Mouse (Mus musculus): ENCODE data around the gene Shld2.

Gene Shld2

DNA sequence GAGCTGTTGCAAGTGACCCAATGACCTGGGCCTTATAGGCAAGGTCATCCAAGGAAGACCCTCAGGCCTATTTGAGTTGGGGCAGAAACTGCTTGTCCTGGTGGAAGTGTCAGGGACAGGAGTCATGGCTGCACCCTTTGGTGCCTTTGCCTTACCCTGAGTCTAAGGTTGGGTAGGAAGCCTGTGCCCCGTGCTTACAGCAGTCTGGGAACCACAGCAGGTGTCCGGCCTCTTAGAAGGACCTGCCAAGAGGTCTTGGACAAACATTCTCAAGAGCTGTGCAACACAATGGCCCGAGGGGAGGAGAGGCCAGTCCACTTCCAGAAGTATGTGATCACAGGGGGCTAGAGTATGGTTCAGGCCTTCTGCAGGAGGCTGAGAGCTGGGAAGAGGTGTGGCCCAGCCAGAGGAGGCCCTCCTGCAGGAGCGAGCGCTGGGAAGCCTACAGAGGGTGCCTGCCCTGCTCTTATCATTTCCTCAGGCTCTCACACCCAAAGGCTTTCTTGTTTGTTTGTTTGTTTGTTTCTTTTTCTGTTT lies 86.9 kb downstream of the Shld2 start:
- in situ Hi-C loops (cut with MseI, MboI), result no loop called here

- in situ Hi-C loops (cut with MseI, MboI), result no loop called here
Measured at GRCm38 (mm10) chr14:34221416-34222077, 88.7 kb downstream of the Shld2 start.

DNA sequence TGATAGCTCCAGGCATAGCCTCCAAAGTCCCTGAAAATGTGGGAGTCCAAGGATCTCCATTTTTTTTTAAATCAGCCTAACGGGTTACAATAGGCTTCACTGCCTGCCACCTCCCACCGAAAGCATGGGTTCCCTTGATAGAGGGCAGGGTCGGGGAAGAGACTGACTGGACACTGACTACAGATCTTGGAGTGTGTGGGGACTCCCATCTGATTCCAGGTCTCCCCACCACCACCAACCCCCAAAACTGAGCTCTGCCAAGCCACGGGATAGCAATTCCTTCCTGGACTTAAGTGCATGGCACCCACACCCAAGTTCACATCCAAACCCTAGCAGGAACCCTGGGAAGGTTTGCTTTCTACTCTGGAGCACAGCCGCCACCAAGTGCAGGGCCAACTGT lies 89.9 kb downstream of the Shld2 start:
- in situ Hi-C loops (cut with MseI, MboI), result no loop called here

DNA sequence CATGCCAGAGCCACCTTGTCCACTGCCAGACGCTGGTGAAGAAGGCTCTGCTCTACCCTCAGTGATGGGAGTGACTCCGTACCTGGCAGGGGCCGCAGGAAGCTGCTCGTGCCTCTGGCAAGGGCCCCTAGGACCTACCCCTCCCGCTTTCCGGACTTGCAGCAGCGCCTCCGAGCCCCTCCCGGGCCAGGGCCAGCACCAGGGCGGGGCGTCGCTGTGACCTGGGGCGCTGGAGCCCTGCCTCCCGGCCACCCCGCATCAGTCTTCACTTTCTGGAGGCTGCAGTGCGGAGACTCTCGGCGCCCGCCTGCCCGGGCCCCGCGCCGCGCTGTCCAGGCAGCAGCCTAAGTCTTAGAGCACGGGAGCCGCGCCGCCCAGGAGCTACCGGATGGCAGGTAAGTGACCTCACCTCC lies 90.5 kb downstream of the Shld2 start:
- in situ Hi-C loops (cut with MseI, MboI), result no loop called here

- in situ Hi-C loops (cut with MseI, MboI), result no loop called here
Measured at GRCm38 (mm10) chr14:34219295-34219694, 91.0 kb downstream of the Shld2 start, which contains the start of gene Syt15. Syt15 (plus strand) TSS chr14:34219595.

GRCm38 (mm10) chr14:34215451-34216127 lies 94.7 kb downstream of the Shld2 start:
- in situ Hi-C loops (cut with MseI, MboI), result no loop called here

- in situ Hi-C loops (cut with MseI, MboI), result no loop called here
Measured at GRCm38 (mm10) chr14:34209942-34210341, 100.4 kb downstream of the Shld2 start.

DNA sequence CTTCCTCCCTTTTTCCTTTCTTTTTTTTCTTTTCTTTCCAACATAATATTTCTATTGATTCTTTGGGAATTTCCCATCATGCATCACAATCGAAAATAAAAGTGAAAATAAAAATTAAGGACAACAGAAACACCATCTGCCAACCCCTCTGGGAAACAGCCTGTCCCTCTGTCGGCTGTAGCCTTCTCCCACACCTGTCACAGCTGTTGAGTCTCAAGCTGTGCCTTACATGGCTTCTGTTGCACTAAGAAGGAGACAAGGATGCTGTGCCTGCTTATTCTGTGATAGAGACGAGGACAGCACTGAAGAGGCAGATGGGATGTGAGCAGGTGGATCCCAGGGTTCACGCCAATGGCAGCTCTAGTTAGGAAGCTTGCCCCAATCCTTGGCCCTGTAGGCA lies 101.2 kb downstream of the Shld2 start:
- in situ Hi-C loops (cut with MseI, MboI), result no loop called here

- in situ Hi-C loops (cut with MseI, MboI), result no loop called here
Measured at GRCm38 (mm10) chr14:34208651-34209050, 101.6 kb downstream of the Shld2 start.

GRCm38 (mm10) chr14:34207996-34208395 lies 102.3 kb downstream of the Shld2 start:
- in situ Hi-C loops (cut with MseI, MboI), result no loop called here

- in situ Hi-C loops (cut with MseI, MboI), result no loop called here
Measured at GRCm38 (mm10) chr14:34201231-34202035, 108.9 kb downstream of the Shld2 start, which contains the start of gene Gprin2. Gprin2 (minus strand) TSS chr14:34201653.

GRCm38 (mm10) chr14:34200738-34201230 lies 109.5 kb downstream of the Shld2 start:
- in situ Hi-C loops (cut with MseI, MboI), result no loop called here

DNA sequence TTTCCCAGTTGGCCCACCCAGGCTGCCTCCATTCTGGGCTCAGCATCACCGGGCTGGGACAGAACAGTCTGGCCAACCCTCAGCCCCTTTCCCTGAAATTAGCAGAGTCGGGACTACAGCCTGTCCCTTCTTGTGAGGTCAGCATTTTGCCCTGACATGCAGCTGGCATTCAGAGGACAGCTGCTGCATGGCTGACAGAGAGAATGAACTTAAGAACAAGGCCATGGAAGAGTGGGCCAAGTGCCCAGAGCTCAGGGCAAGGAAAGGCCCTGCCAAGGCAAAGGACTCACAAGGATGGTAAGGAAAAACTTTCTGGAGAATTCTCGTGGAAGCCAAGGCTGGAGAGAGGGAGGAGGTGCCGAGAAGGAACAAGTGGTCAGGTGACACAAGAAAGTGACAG lies 113.6 kb downstream of the Shld2 start:
- in situ Hi-C loops (cut with MseI, MboI), result no loop called here

DNA sequence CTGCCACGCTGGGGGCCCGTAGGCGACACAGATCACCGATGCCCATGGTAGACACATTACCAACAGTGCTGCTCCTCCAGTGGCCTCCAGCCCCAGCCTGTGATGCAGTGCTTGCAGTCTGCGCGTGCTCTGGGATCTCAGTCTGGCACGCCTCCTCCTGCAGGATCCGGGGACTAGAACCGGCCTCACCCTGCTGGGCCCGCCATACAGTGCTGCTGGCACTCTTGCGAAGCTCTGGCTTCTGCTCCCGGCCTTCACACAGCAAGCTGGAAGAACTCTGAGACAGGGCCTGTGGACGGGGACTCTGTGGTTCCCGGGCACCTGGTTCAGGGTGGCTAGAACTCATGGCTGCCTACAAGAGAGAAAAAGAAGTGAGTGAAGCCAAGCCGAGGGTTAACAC lies 114.8 kb downstream of the Shld2 start:
- in situ Hi-C loops (cut with MseI, MboI), result no loop called here

GRCm38 (mm10) chr14:34193879-34194278 lies 116.4 kb downstream of the Shld2 start:
- in situ Hi-C loops (cut with MseI, MboI), result no loop called here

DNA sequence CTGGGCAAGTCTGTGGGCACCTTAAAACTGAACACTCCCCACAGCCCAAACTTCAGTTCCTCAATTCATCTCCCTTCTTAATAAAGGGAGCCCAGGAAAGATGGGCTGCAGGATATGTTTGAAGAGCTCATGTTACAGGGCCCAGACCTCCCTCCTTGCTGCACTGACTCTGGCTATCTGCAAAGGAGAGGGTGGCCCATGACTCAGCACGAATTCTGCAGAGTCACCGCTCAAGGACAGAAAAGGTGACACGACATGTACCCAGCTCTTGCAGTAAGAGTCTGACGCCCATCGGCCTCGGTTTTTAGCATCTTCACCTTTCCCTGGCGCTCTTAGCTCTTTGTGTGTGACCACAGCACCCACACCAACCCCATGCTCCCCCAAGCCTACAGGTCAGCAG lies 119.9 kb downstream of the Shld2 start:
- in situ Hi-C loops (cut with MseI, MboI), result no loop called here

DNA sequence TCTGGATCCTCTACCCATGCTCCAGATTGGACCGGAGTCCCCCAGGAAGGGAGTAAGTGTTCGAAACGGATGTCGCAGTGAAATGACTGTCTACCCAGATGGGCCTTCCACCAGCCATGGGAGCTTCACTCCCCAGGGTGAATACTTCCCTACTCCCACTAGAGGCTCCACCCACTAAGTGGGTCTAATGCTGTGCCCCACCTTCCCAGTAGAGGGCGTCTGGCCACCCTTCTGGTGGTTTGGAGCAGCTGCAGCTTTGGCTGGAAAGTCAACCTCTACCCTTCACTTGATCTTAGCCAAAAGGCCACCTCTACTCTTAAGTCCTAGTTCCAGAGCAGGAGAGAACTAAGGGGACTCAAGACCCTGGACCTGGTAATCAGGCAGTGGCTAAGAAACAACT lies 121.7 kb downstream of the Shld2 start:
- in situ Hi-C loops (cut with MseI, MboI), result no loop called here
